Mouse (Mus musculus) G1E (cell line): ENCODE measurements at regions not wholly inside any gene's neighbourhood (a gene's known extent, or its start where the extent isn't known, plus 50 kb on each side); places are given as distances from the start of the nearest gene placed in this dataset.

Experiments used
- CTCF ChIP-seq: IDR thresholded peaks from 2 replicates; pipeline ENCODE4 v1.5.1; 2012; ENCODE audit warnings: low read depth, low read length, inconsistent platforms, mixed read lengths
- GATA1 ChIP-seq: IDR thresholded peaks from 2 replicates; pipeline ENCODE4 v1.6.1; 2012; ENCODE audit warnings: borderline replicate concordance, low read length, inconsistent platforms, mixed read lengths

DNA sequence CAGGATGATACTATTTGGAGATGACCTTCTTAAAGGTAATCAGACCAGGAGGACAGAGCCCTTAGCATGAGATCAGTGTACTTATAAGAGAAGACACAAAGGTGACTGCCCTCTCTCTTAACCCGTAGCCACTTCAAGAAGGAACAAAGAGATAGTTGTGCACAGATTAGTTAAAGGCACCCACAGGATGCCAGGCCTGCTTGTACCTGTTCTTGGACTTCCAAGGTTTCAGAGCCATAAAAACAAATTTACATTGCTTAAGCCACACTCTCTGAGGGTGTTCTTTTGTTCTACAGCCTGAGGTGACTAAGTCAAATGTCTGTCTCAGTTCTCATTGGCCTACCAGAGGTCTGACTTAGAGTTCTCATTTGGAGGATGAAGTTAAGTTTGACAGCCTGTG is 90.1 kb downstream of the Rchy1 start:
- no peak for TF ChIP-seq CTCF
- TF ChIP-seq GATA1: no peak
